Mouse (Mus musculus) adrenal gland, adult 10 weeks (tissue): ENCODE measurements around the gene Fbxo8. TPM values are rescaled to one million over a fixed set of nuclear protein-coding genes. Genes with fewer than 3 reads are reported as not detected.

Source experiments
- polyA plus RNA-seq: library from polyadenylated mRNA; stranded (reverse); fragments of 350-450 nt; fragmentation: Illumina TruSeq; extraction: RNeasy Lipid Tissue Mini Kit (QIAGEN cat#74804); gene quantifications from one replicate; pipeline ENCODE4 v1.2.3, GENCODE M21; 2014; ENCODE audit warnings: low read depth, low replicate concordance

Fbxo8 gene
- 170 TPM for polyA plus RNA-seq

DNA sequence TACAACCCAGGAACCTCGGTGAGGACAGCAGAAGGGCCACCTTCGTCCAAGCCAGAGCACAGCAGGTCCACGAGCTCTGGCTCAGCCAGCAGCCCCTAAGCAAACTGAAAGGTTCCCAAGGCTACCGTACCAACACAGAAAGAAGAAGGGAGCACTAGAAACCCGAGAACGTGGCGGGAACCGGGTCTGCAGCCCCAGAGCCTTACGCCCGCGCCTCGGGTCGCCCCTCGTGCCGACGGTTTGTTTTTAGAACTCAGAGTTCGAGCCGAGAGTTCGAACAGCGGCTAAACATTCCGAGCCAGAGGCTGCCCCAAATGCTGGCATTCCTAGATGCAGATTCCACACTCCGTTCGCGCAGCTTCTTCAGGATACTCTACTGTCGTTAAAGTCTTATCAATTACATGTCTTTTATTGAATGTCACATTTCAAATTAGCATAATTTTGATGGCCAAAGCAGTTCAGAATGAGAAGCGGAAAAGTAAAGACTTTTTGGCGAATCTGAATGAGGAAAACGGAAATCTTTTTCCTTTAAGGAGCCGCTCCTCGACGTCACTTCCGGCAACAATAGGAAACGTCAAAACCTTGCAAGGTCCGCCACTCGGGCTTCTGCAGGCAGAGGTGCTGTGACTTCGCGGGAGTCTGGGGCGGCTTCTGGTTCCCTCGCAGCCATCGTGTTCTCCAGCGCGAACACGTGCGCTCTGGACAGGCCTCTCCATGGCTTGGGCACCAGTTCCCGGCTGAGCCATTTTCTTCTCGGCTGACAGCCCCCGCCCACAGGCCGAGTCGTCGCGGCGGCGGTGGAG lies at the start of gene Fbxo8, which contains the start of gene Cep44:
TSS of gene Fbxo8 (plus strand) at position 533 of the 803 bp plus-strand sequence.
TSS of gene Cep44 (minus strand) at position 490 of the 803 bp plus-strand sequence.

Other genes with a start within 250 kb of the Fbxo8 start
- gene Cep44, start within 50 bp of the Fbxo8 start, polyA plus RNA-seq = 30.2 TPM